Mouse (Mus musculus): ENCODE measurements around the gene Olfr1424. TPM values are rescaled to one million over a fixed set of nuclear protein-coding genes. Genes with fewer than 3 reads are reported as not detected.

Olfr1424 gene
- total and polyA plus RNA-seq, 2 experiments from 2014 or later = not detected

DNA sequence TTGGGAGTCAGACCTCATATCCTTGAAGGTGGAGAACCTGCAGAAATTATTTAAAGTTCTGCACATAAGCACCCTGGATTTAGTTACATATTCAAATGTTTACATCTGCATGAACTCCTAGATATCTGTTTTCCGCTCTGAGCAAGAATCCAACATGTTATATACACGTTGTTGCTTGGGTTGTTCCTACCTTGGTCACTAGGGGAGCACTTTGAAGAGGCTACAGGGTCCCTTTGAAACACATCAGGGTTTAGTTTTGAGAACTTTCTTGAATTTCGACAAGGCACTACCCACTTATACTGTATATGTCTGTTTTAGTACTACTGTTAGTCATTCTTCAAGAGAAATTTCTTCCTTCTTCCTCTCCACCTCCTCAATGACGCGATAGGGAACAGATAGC is 19.3 kb downstream of the Olfr1424 start:
- H3K4me2 ChIP-seq (ENCODE audit: low read depth, low read length) = no peak overlapping the region
- H3K9me3 ChIP-seq (replicated peaks; ENCODE audit: control insufficient read depth, low read length) = no peaks in the 10 kb centered on the region
- ATAC-seq (ENCODE audit: insufficient read depth, low read depth) = no peak
- no peak overlapping the region for H3K27ac ChIP-seq (ENCODE audit: low read depth)
- WGBS = 80% methylated on average over 5 of the region's 5 CpGs
- TF ChIP-seq CTCF (IDR thresholded peaks at IDR 0.05; ENCODE audit: low read depth) (no peak), EP300 (IDR thresholded peaks at IDR 0.05; ENCODE audit: low read depth) (no peak)
- no peak overlapping the region for H3K4me3 ChIP-seq (ENCODE audit: low read depth, low read length)
- H3K9ac ChIP-seq (replicated peaks; ENCODE audit: low read depth, low read length) = no peak overlapping the region
- H3K36me3 ChIP-seq (replicated peaks; ENCODE audit: control insufficient read depth, insufficient read depth, low read length) = no peaks in the 10 kb centered on the region
- no peak for DNase-seq (ENCODE audit: low spot score)
- no peaks in the 10 kb centered on the region for H3K4me1 ChIP-seq (ENCODE audit: control insufficient read depth, insufficient read depth)
- no peaks in the 10 kb centered on the region for H3K27me3 ChIP-seq (ENCODE audit: control insufficient read depth, insufficient read depth, low read length)

- Histone ChIP-seq H3K4me3 (ENCODE audit: low read depth, low read length) (no peak within 1 kb of the TSS), H3K9ac (replicated peaks; ENCODE audit: low read depth, low read length) (no peak within 1 kb of the TSS), H3K27ac (ENCODE audit: low read depth) (no peak within 1 kb of the TSS), H3K4me2 (ENCODE audit: low read depth, low read length) (no peak within 1 kb of the TSS), H3K36me3 (replicated peaks; ENCODE audit: control insufficient read depth, insufficient read depth, low read length) (no peaks in the 10 kb centered on the region), H3K27me3 (ENCODE audit: control insufficient read depth, insufficient read depth, low read length) (no peaks in the 10 kb centered on the region), H3K9me3 (replicated peaks; ENCODE audit: control insufficient read depth, low read length) (no peaks in the 10 kb centered on the region), H3K4me1 (ENCODE audit: control insufficient read depth, insufficient read depth) (no peaks in the 10 kb centered on the region)
- ATAC-seq (ENCODE audit: insufficient read depth, low read depth) (no peak), DNase-seq (ENCODE audit: low spot score) (no peak)
- no peak for TF ChIP-seq EP300 (IDR thresholded peaks at IDR 0.05; ENCODE audit: low read depth)
- TF ChIP-seq CTCF (IDR thresholded peaks at IDR 0.05; ENCODE audit: low read depth) = no peak
- whole genome bisulfite sequencing = 53% methylated on average over 2 of the region's 2 CpGs
These were observed 21.3 kb downstream of the Olfr1424 start, which contains the start of gene Olfr1423 for GRCm38 (mm10) chr19:12041217-12041616. Gene Olfr1423, minus strand, starts transcription at chr19:12041317.

DNA sequence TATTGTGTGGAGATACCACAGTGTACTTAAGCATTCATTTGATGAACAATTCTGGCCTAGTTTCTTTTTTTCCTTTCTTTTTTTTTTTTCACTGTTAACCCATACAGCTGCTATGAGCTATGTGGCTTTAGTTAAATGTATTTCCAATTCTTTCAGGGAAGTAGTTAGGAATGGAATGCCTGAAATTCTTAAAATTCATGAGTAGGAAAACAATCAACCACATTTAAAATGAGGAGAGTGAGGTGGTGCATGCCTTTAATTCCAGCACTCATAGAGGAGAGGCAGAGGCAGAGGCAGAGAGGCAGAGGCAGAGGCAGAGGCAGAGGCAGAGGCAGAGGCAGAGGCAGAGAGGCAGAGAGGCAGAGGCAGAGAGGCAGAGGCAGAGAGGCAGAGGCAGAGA is 24.8 kb downstream of the Olfr1424 start:
- H3K4me3 ChIP-seq (ENCODE audit: low read depth, low read length) = no peak overlapping the region
- H3K27me3 ChIP-seq (ENCODE audit: control insufficient read depth, insufficient read depth, low read length) = no peaks in the 10 kb centered on the region
- H3K36me3 ChIP-seq (replicated peaks; ENCODE audit: control insufficient read depth, insufficient read depth, low read length) = no peaks in the 10 kb centered on the region
- no peak for DNase-seq (ENCODE audit: low spot score)
- H3K27ac ChIP-seq (ENCODE audit: low read depth) = no peak overlapping the region
- H3K4me2 ChIP-seq (ENCODE audit: low read depth, low read length) = no peak overlapping the region
- TF ChIP-seq CTCF (IDR thresholded peaks at IDR 0.05; ENCODE audit: low read depth) = no peak
- TF ChIP-seq EP300 (IDR thresholded peaks at IDR 0.05; ENCODE audit: low read depth) = no peak
- no peaks in the 10 kb centered on the region for H3K9me3 ChIP-seq (replicated peaks; ENCODE audit: control insufficient read depth, low read length)
- no peak for ATAC-seq (ENCODE audit: insufficient read depth, low read depth)
- H3K4me1 ChIP-seq (ENCODE audit: control insufficient read depth, insufficient read depth) = no peaks in the 10 kb centered on the region
- H3K9ac ChIP-seq (replicated peaks; ENCODE audit: low read depth, low read length) = no peak overlapping the region

- TF ChIP-seq EP300 (IDR thresholded peaks at IDR 0.05; ENCODE audit: low read depth) = no peak
- no peak for TF ChIP-seq CTCF (IDR thresholded peaks at IDR 0.05; ENCODE audit: low read depth)
- 24% methylated on average over 2 of the region's 2 CpGs for WGBS
- DNase-seq (ENCODE audit: low spot score) (no peak), ATAC-seq (ENCODE audit: insufficient read depth, low read depth) (no peak)
- H3K27ac ChIP-seq (ENCODE audit: low read depth) = no peak overlapping the region
- H3K4me1 ChIP-seq (ENCODE audit: control insufficient read depth, insufficient read depth) = no peaks in the 10 kb centered on the region
- H3K9ac ChIP-seq (replicated peaks; ENCODE audit: low read depth, low read length) = no peak overlapping the region
- no peak overlapping the region for H3K4me2 ChIP-seq (ENCODE audit: low read depth, low read length)
- no peaks in the 10 kb centered on the region for H3K9me3 ChIP-seq (replicated peaks; ENCODE audit: control insufficient read depth, low read length)
- H3K36me3 ChIP-seq (replicated peaks; ENCODE audit: control insufficient read depth, insufficient read depth, low read length) = no peaks in the 10 kb centered on the region
- H3K27me3 ChIP-seq (ENCODE audit: control insufficient read depth, insufficient read depth, low read length) = no peaks in the 10 kb centered on the region
- H3K4me3 ChIP-seq (ENCODE audit: low read depth, low read length) = no peak overlapping the region
These were observed 35.9 kb downstream of the Olfr1424 start for GRCm38 (mm10) chr19:12026606-12027005.

- Histone ChIP-seq H3K36me3 (replicated peaks; ENCODE audit: control insufficient read depth, insufficient read depth, low read length) (no peaks in the 10 kb centered on the region), H3K27me3 (ENCODE audit: control insufficient read depth, insufficient read depth, low read length) (no peaks in the 10 kb centered on the region), H3K9ac (replicated peaks; ENCODE audit: low read depth, low read length) (no peak overlapping the region), H3K4me2 (ENCODE audit: low read depth, low read length) (no peak overlapping the region), H3K9me3 (replicated peaks; ENCODE audit: control insufficient read depth, low read length) (no peaks in the 10 kb centered on the region), H3K4me1 (ENCODE audit: control insufficient read depth, insufficient read depth) (no peaks in the 10 kb centered on the region), H3K27ac (ENCODE audit: low read depth) (no peak overlapping the region), H3K4me3 (ENCODE audit: low read depth, low read length) (no peak overlapping the region)
- 74% methylated on average over 3 of the region's 3 CpGs for WGBS
- TF ChIP-seq EP300 (IDR thresholded peaks at IDR 0.05; ENCODE audit: low read depth) (no peak), CTCF (IDR thresholded peaks at IDR 0.05; ENCODE audit: low read depth) (no peak)
- DNase-seq (ENCODE audit: low spot score) (no peak), ATAC-seq (ENCODE audit: insufficient read depth, low read depth) (no peak)
These were observed 37.1 kb downstream of the Olfr1424 start for GRCm38 (mm10) chr19:12025333-12025732.

DNA sequence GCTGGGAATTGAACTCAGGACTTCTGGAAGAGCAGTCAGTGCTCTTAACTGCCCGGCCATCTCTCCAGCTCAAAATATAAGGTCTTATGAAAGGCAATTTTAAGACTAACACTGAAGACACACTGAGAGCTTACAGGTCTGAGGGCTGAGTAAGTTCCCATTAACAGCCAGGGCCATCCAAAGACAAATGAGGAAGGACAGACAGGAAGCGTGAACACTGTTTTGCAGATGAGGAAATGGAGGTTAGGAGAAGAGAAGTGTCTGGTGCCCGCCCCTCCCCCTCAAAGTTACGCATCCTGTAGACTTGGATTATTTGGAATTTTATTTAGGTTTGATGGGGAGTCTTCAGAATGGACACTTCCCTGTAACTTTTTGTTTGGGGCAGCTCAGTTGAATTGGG is 38.3 kb downstream of the Olfr1424 start:
- H3K4me3 ChIP-seq (ENCODE audit: low read depth, low read length) = no peak overlapping the region
- H3K9ac ChIP-seq (replicated peaks; ENCODE audit: low read depth, low read length) = no peak overlapping the region
- TF ChIP-seq CTCF (IDR thresholded peaks at IDR 0.05; ENCODE audit: low read depth) (no peak), EP300 (IDR thresholded peaks at IDR 0.05; ENCODE audit: low read depth) (no peak)
- no peaks in the 10 kb centered on the region for H3K36me3 ChIP-seq (replicated peaks; ENCODE audit: control insufficient read depth, insufficient read depth, low read length)
- WGBS = 71% methylated on average over 4 of the region's 4 CpGs
- H3K27ac ChIP-seq (ENCODE audit: low read depth) = no peak overlapping the region
- H3K4me2 ChIP-seq (ENCODE audit: low read depth, low read length) = no peak overlapping the region
- H3K27me3 ChIP-seq (ENCODE audit: control insufficient read depth, insufficient read depth, low read length) = no peaks in the 10 kb centered on the region
- ATAC-seq (ENCODE audit: insufficient read depth, low read depth) (no peak), DNase-seq (ENCODE audit: low spot score) (no peak)
- no peaks in the 10 kb centered on the region for H3K4me1 ChIP-seq (ENCODE audit: control insufficient read depth, insufficient read depth)
- H3K9me3 ChIP-seq (replicated peaks; ENCODE audit: control insufficient read depth, low read length) = no peaks in the 10 kb centered on the region

All from heart, postnatal 0 days (tissue).